Mouse (Mus musculus): ENCODE results near the gene Atp6v1d.
A peak's percentile ranks its signal among the peaks of the same experiment; 100 is the strongest.

GRCm38 (mm10) chr12:78861496-78862253 lies at the start of gene Atp6v1d, which contains the start of gene Eif2s1:
- TF ChIP-seq CTCF (IDR thresholded peaks at IDR 0.05; ENCODE audit: insufficient read depth, low read depth, low read length) = peak; percentile 95
- peak; percentile 79 for TF ChIP-seq POLR2A (IDR thresholded peaks at IDR 0.05; ENCODE audit: insufficient read depth, low read depth, low read length)
